Mouse (Mus musculus): ENCODE results near the gene Pcyt2. TPM values are rescaled to one million over a fixed set of nuclear protein-coding genes. Genes with fewer than 3 reads are reported as not detected.

The Pcyt2 gene
- polyA plus RNA-seq, 1 experiment, result 1,029 TPM

GRCm38 (mm10) chr11:120629341-120629730, 11.6 kb upstream of the Pcyt2 start:
- peak overlapping the region; percentile 92 for H3K27ac ChIP-seq (ENCODE audit: insufficient read depth, low read depth, low read length)
- 52% methylated on average over 23 of the region's 23 CpGs for WGBS
- H3K4me3 ChIP-seq (ENCODE audit: low read depth, low read length), result peak overlapping the region; percentile 53
- no peak; the same call in 1 of the 2 replicates for TF ChIP-seq POLR2A (IDR thresholded peaks at IDR 0.05; ENCODE audit: low read depth, low read length)
- TF ChIP-seq CTCF (IDR thresholded peaks at IDR 0.05; ENCODE audit: extremely low read depth, insufficient read length, insufficient replicate concordance, low read depth, low read length), result no peak
- peaks cover 11% of the 10 kb centered on the region for H3K36me3 ChIP-seq (ENCODE audit: control insufficient read depth, insufficient read depth, low read length)
- no peaks in the 10 kb centered on the region for H3K27me3 ChIP-seq (ENCODE audit: control insufficient read depth, insufficient read depth, low read length)
- peaks cover 42% of the 10 kb centered on the region for H3K4me1 ChIP-seq (ENCODE audit: control insufficient read depth, insufficient read depth, insufficient read length, low read length)

DNA sequence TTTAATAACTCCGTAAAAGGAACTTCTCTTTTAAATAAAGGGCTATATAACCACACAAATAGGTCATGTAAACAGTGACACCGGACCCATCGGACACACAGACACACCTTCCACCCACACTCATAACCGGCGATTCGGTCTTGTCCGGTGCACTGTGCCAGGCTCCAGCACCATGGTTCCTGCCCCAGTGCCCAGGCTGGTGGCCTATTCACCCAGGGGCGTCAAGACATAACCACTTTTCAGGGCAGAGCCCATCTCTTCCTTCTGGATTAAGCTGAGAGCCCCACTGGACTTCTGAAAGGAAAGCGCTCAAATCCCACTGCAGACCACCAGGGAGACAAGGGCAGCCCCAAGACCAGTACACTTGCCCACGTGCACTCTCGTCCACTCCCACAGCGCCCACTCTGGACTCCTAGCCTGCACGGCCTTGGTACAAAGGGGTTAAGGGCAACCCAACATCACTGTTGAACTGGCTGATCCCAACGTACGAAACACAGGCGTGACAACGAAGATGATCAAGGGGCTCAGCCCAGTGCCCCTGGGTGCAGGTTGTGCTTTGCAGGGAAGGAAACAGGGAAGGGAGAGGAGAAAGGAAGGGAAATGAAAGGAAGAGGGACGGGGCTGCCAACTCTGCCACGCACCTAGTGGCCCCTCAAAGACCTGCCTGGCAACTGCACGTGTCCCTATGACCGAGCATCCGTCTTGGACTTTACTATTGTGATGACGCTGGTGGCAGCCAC, 11.0 kb upstream of the Pcyt2 start:
- Histone ChIP-seq H3K27me3 (ENCODE audit: control insufficient read depth, insufficient read depth, low read length) (no peaks in the 10 kb centered on the region), H3K27ac (ENCODE audit: insufficient read depth, low read depth, low read length) (no peak overlapping the region), H3K4me3 (ENCODE audit: low read depth, low read length) (peak overlapping the region; percentile 53), H3K4me1 (ENCODE audit: control insufficient read depth, insufficient read depth, insufficient read length, low read length) (peaks cover 36% of the 10 kb centered on the region), H3K36me3 (ENCODE audit: control insufficient read depth, insufficient read depth, low read length) (peaks cover 11% of the 10 kb centered on the region)
- 90% methylated on average over 23 of the region's 23 CpGs for WGBS
- TF ChIP-seq POLR2A (IDR thresholded peaks at IDR 0.05; ENCODE audit: low read depth, low read length) (no peak), CTCF (IDR thresholded peaks at IDR 0.05; ENCODE audit: extremely low read depth, insufficient read length, insufficient replicate concordance, low read depth, low read length) (no peak)

DNA sequence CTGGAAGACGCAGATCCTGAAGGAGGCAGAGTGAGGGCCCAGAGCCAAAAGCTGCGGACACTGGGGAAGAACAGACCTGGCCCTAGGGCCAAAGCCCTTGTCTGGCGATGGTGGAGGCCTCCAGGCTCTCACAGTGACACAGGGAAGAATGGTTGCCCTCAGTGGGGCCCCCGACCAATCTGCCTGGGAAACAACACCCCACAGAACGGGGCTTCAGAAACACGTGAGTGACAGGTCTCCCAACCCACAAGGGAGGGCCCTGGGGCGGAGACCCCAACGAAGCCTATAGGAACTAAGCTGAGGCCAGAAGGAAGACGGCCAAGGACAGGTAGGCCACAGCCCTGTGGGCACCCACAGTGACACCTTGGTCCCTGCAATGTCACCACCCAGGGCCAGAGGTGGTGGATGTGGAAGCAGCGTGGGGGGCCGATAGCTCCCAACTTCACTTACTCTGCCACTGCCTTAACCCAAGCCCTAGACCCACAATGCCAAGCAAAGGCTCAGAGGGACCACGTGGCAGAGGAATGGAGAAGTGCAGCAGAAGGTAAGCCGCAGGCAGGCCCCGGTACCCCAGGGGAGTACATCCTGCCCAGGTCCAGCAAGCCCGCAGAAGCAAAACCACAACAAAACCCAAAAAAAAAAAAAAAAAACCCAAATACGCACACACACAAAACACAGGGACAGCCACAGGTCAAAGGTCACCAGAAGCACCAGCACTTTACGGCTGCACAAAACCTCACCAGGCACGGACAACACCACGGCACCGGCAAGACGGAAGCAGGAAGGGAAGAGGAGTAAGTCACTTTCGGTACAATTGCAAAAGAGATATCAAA, 9.9 kb upstream of the Pcyt2 start:
- TF ChIP-seq CTCF (IDR thresholded peaks at IDR 0.05; ENCODE audit: extremely low read depth, insufficient read length, insufficient replicate concordance, low read depth, low read length), result no peak
- Histone ChIP-seq H3K4me3 (ENCODE audit: low read depth, low read length) (peak overlapping the region; percentile 2; the same call in 1 of the 2 replicates), H3K27ac (ENCODE audit: insufficient read depth, low read depth, low read length) (no peak overlapping the region; the same call in 1 of the 2 replicates), H3K27me3 (ENCODE audit: control insufficient read depth, insufficient read depth, low read length) (no peaks in the 10 kb centered on the region), H3K36me3 (ENCODE audit: control insufficient read depth, insufficient read depth, low read length) (peaks cover 21% of the 10 kb centered on the region), H3K4me1 (ENCODE audit: control insufficient read depth, insufficient read depth, insufficient read length, low read length) (peaks cover 36% of the 10 kb centered on the region)
- WGBS, result 76% methylated on average over 22 of the region's 22 CpGs

DNA sequence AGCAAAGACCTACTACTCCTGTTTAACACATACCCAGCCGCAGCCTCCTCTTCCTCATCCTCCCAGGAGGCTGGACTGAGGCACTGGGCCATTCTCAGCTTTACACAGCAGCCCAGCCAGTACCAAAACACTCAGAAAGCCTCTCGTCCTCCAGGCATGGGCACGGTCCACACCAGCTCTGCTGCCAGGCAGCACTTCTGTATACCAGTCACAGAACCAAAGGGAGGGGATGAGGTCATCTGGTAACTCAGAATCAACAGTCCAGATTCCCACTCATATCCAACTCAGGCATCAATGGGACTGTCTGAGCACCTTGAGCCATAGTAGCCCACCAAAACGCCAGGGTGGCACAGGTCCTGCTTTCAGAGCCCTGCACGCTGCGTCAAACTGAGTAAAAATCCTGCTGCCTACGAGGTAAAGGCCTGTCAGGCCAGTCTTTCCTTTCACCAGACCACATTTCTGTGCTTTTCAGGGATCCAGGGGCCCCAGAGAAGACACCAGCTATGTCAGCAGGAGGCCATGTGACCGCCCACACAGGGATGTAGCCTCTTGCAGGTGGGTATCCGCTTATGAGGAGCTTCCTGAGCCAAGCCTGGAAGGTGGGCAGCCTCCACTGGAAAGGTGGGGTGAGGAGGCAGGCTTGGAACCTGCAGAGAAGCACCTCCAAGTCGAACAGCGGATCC, 9.2 kb upstream of the Pcyt2 start:
- 86% methylated on average over 11 of the region's 11 CpGs for WGBS
- Histone ChIP-seq H3K27me3 (ENCODE audit: control insufficient read depth, insufficient read depth, low read length) (no peaks in the 10 kb centered on the region), H3K36me3 (ENCODE audit: control insufficient read depth, insufficient read depth, low read length) (peaks cover 27% of the 10 kb centered on the region), H3K4me3 (ENCODE audit: low read depth, low read length) (no peak overlapping the region), H3K27ac (ENCODE audit: insufficient read depth, low read depth, low read length) (no peak overlapping the region), H3K4me1 (ENCODE audit: control insufficient read depth, insufficient read depth, insufficient read length, low read length) (peaks cover 36% of the 10 kb centered on the region)
- TF ChIP-seq CTCF (IDR thresholded peaks at IDR 0.05; ENCODE audit: extremely low read depth, insufficient read length, insufficient replicate concordance, low read depth, low read length), result no peak
- TF ChIP-seq POLR2A (IDR thresholded peaks at IDR 0.05; ENCODE audit: low read depth, low read length), result no peak

DNA sequence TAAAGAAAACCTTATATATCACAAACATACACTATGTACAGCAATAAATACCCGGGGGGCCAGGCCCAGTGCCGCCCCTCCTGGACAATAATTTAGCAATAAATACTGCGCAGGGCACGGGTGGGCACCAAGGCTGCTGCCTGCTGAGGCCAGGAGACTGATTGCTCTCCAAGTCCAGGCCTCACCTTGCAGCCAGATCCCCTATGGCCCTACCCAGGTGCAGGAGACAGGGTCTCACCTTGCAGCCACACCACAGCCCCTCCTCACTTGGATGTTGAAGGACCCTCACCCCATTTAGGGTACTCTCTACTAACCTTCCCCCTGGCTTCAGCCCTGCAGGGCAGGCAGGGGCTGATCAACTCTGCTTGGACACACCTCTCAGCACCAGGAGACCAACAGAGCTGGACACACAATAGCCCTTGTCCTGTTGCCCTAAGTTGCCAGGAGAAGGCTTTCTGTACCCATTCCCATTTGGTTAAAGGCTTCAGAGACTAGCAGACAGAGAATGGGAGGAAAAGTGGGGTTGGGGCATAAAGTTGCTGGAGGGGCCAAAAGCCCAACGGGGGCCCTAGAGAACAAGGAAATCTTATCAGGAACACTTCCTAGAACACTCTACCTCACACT, 7.5 kb upstream of the Pcyt2 start, which contains the start of gene Sirt7:
Gene Sirt7 (minus strand): TSS at position 89 of the 624 bp plus-strand sequence.
- H3K4me3 ChIP-seq (ENCODE audit: low read depth, low read length), result peak within 1 kb of the TSS; percentile 95
- H3K27me3 ChIP-seq (ENCODE audit: control insufficient read depth, insufficient read depth, low read length), result no peaks in the 10 kb centered on the region
- H3K27ac ChIP-seq (ENCODE audit: insufficient read depth, low read depth, low read length), result peak within 1 kb of the TSS; percentile 80
- TF ChIP-seq CTCF (IDR thresholded peaks at IDR 0.05; ENCODE audit: extremely low read depth, insufficient read length, insufficient replicate concordance, low read depth, low read length) (no peak), POLR2A (IDR thresholded peaks at IDR 0.05; ENCODE audit: low read depth, low read length) (no peak)
- peaks cover 42% of the 10 kb centered on the region for H3K36me3 ChIP-seq (ENCODE audit: control insufficient read depth, insufficient read depth, low read length)
- peaks cover 24% of the 10 kb centered on the region for H3K4me1 ChIP-seq (ENCODE audit: control insufficient read depth, insufficient read depth, insufficient read length, low read length)
- 8% methylated on average over 5 of the region's 5 CpGs for WGBS

DNA sequence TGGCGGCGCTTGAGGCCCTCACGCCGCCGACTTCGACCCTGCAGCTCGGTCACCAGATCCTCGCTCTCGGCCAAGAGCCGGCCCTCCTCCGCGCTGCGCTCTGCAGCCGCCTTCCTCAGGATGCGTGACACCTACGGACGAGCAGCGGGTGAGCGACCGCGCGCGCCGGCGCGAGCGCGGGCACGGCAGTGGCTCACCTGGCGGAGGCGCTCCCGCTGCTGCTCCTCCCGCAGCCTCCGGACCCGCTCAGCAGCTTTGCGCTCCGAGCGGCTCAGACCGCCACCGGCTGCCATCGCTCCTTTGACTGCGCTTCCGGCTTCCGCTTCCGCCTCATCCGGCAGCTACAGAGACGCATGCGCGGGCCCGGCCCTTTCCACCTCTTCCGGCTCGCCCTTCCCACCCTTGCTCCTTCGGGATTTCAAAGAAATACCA, 7.0 kb upstream of the Pcyt2 start:
- WGBS, result under 1% methylated on average over 53 of the region's 53 CpGs
- Histone ChIP-seq H3K4me3 (ENCODE audit: low read depth, low read length) (peak overlapping the region; percentile 95), H3K36me3 (ENCODE audit: control insufficient read depth, insufficient read depth, low read length) (peaks cover 48% of the 10 kb centered on the region), H3K27ac (ENCODE audit: insufficient read depth, low read depth, low read length) (peak overlapping the region; percentile 80), H3K4me1 (ENCODE audit: control insufficient read depth, insufficient read depth, insufficient read length, low read length) (peaks cover 18% of the 10 kb centered on the region), H3K27me3 (ENCODE audit: control insufficient read depth, insufficient read depth, low read length) (no peaks in the 10 kb centered on the region)
- TF ChIP-seq CTCF (IDR thresholded peaks at IDR 0.05; ENCODE audit: extremely low read depth, insufficient read length, insufficient replicate concordance, low read depth, low read length) (no peak), POLR2A (IDR thresholded peaks at IDR 0.05; ENCODE audit: low read depth, low read length) (peak; percentile 77)

All from small intestine, adult 2 months (tissue).